Mouse (Mus musculus) spleen, adult 2 months (tissue): ENCODE results near the gene Mtmr2. TPM values are rescaled to one million over a fixed set of nuclear protein-coding genes. Genes with fewer than 3 reads are reported as not detected.

Experiments used
- DNase-seq, 2 experiments: peaks; one replicate each; pipeline versions ENCODE4 v3.0.0 to v3.0.0-alpha.2; 2012 to 2021; ENCODE audit warnings: low spot score in 2 of 2, low read depth in 1 of 2
- H3K27ac ChIP-seq: fragments of 200-500 bp; 2 replicates; pipeline ENCODE4 v1.5.1; 2012; ENCODE audit warnings: low read length, inconsistent platforms; ENCODE audit not compliant: insufficient read depth
- H3K27me3 ChIP-seq: fragments of 200-500 bp; 2 replicates; pipeline ENCODE4 v1.6.1; 2012; ENCODE audit warnings: mild to moderate bottlenecking, moderate library complexity, low read length, inconsistent platforms; ENCODE audit not compliant: control insufficient read depth, insufficient read depth
- H3K36me3 ChIP-seq: fragments of 200-500 bp; 2 replicates; pipeline ENCODE4 v1.6.1; 2012; ENCODE audit warnings: mild to moderate bottlenecking, low read length, inconsistent platforms; ENCODE audit not compliant: control insufficient read depth, insufficient read depth
- H3K4me1 ChIP-seq: fragments of 200-500 bp; 2 replicates; pipeline ENCODE4 v1.6.1; 2011; ENCODE audit warnings: inconsistent platforms; ENCODE audit not compliant: control insufficient read depth, insufficient read depth, insufficient read length
- H3K4me3 ChIP-seq: fragments of 200-500 bp; 2 replicates; pipeline ENCODE4 v1.5.1; 2011; ENCODE audit warnings: mild to moderate bottlenecking, inconsistent platforms; ENCODE audit not compliant: insufficient read depth, insufficient read length; ENCODE audit errors: extremely low read depth
- CTCF ChIP-seq: fragments of 200-500 bp; IDR thresholded peaks from 2 replicates; pipeline ENCODE4 v1.5.1; 2011; ENCODE audit warnings: mild to moderate bottlenecking, inconsistent platforms; ENCODE audit not compliant: insufficient read depth, insufficient read length, insufficient replicate concordance; ENCODE audit errors: extremely low read depth
- POLR2A ChIP-seq: fragments of 200-500 bp; IDR thresholded peaks from 2 replicates; pipeline ENCODE4 v1.6.1; 2011; ENCODE audit warnings: low read depth, low read length, inconsistent platforms
- whole genome bisulfite sequencing: fragments of 180-500 bp; shearing (Covaris S2); methylation state at CpG from one replicate; pipeline ENCODE4 v1.1.7; 2018; 5-methylcytosine and 5-hydroxymethylcytosine counted together
- polyA plus RNA-seq: library from polyadenylated mRNA; depleted of rRNA; stranded (reverse); fragments of >200 nt; gene quantifications from 2 replicates; pipeline ENCODE4 v1.2.3, GENCODE M21; 2012; rRNA removed

The Mtmr2 gene
- 22.3 and 30.7 TPM in 2 replicates for polyA plus RNA-seq

GRCm38 (mm10) chr9:13748404-13748797, at the start of gene Mtmr2:
TSS of gene Mtmr2 (plus strand) at chr9:13748410.
- no peaks in the 10 kb centered on the region for H3K27me3 ChIP-seq
- DNase-seq, result no peak
- TF ChIP-seq POLR2A, result no peak
- no peak for TF ChIP-seq CTCF
- peak within 1 kb of the TSS; percentile 91 for H3K27ac ChIP-seq
- peak within 1 kb of the TSS; percentile 94 for H3K4me3 ChIP-seq
- 44% methylated on average over 2 of the region's 2 CpGs for WGBS
- H3K36me3 ChIP-seq, result no peaks in the 10 kb centered on the region
- no peaks in the 10 kb centered on the region for H3K4me1 ChIP-seq

DNA sequence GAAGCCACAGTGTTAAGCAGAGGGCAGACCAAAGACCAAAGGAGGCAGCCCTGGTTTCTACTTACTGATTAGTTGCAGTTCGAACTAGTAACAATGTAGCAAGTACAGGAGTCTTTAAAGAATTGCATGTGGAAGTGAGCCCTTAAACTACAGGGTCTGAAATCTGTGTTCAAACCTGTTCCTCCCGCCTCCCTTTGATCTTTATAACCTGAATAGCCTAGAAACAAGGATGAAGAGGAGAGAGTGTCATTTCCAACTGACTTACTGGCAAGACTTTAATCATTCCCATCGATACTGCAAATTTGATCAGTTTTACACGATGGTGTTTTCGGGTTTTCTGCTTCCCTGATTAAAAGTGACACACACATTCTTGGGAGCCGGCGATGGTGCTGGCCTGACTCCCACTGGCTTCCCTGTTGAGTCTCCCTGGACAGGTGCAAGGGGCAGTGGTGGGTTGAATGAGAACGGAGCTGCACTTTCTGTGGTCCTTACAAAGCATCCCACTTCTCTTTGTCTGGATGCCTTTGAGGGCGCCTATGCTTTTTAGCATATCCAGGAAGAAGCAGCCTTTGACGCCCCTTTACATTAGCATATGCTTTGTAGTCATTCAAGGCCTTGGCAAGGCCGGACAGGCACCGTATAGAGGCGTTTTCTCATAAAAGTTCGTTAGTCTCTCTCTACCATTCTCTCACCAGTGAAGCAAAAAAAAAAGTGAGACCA, 49.0 kb upstream of the Mtmr2 start:
- Histone ChIP-seq H3K4me1 (no peaks in the 10 kb centered on the region), H3K36me3 (peaks cover 13% of the 10 kb centered on the region), H3K4me3 (no peak overlapping the region), H3K27me3 (no peaks in the 10 kb centered on the region), H3K27ac (no peak overlapping the region)
- WGBS, result 91% methylated on average over 14 of the region's 14 CpGs
- no peak for DNase-seq
- no peak for TF ChIP-seq POLR2A
- no peak for TF ChIP-seq CTCF

GRCm38 (mm10) chr9:13699781-13700116, 48.5 kb upstream of the Mtmr2 start:
- WGBS, result 93% methylated on average over 5 of the region's 5 CpGs
- no peak overlapping the region for H3K27ac ChIP-seq
- no peak for TF ChIP-seq POLR2A
- TF ChIP-seq CTCF, result no peak

GRCm38 (mm10) chr9:13701773-13702172, 46.4 kb upstream of the Mtmr2 start:
- Histone ChIP-seq H3K36me3 (peaks cover 22% of the 10 kb centered on the region), H3K27ac (no peak overlapping the region), H3K4me3 (no peak overlapping the region), H3K4me1 (no peaks in the 10 kb centered on the region), H3K27me3 (no peaks in the 10 kb centered on the region)
- TF ChIP-seq POLR2A, result no peak
- no peak for TF ChIP-seq CTCF
- no peak for DNase-seq
- WGBS, result 89% methylated on average over 12 of the region's 12 CpGs

More at GRCm38 (mm10) chr9:13699781-13700116, 48.5 kb upstream of the Mtmr2 start:
- DNase-seq, result no peak
- Histone ChIP-seq H3K4me3 (no peak overlapping the region), H3K36me3 (peaks cover 14% of the 10 kb centered on the region), H3K4me1 (no peaks in the 10 kb centered on the region), H3K27me3 (no peaks in the 10 kb centered on the region)

DNA sequence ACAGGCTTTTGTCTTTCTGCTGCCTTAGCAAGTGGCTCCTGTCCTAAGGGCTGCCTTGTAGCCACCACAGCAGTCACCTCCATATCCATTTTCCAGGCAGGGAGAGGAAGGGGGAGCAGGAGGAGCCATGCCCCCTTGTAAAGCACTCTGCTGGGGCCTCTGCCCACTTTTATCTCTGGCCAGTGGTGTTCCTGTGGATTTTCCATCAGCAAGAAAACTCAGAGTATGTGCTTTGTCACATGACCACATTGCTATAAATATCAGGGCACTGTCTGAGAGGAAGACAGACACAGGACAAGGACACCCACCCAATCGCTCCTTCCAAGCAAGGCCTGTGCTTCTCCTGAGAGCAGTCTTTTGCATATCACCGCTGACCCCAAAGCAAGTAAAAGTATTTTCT, 45.1 kb upstream of the Mtmr2 start:
- DNase-seq, result no peak
- Histone ChIP-seq H3K4me1 (no peaks in the 10 kb centered on the region), H3K36me3 (peaks cover 22% of the 10 kb centered on the region), H3K27me3 (no peaks in the 10 kb centered on the region), H3K4me3 (no peak overlapping the region), H3K27ac (no peak overlapping the region)
- TF ChIP-seq POLR2A, result no peak
- 87% methylated on average over 2 of the region's 2 CpGs for WGBS

DNA sequence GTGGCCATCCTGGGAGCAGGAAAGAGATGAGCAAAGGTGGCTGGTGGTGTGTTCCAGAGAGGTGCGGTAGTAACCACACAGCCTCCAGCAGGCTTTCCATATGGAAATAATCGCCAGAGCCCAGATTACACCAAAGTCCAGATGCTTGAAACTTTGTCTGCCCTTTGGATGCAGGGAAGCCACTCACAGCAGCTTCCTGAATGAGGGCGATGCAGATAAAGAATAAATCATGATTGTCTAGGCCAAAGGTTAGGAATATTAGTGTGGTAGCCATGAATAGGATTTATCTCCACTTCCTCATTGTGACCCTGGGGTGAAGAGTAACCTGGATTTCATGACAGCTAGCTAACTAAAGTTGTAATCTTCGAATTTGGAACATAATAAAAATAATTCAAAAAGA, 43.3 kb upstream of the Mtmr2 start:
- Histone ChIP-seq H3K4me1 (no peaks in the 10 kb centered on the region), H3K36me3 (peaks cover 22% of the 10 kb centered on the region), H3K4me3 (no peak overlapping the region), H3K27me3 (no peaks in the 10 kb centered on the region), H3K27ac (no peak overlapping the region)
- DNase-seq, result no peak
- TF ChIP-seq CTCF, result no peak
- TF ChIP-seq POLR2A, result no peak
- 89% methylated on average over 4 of the region's 4 CpGs for WGBS

DNA sequence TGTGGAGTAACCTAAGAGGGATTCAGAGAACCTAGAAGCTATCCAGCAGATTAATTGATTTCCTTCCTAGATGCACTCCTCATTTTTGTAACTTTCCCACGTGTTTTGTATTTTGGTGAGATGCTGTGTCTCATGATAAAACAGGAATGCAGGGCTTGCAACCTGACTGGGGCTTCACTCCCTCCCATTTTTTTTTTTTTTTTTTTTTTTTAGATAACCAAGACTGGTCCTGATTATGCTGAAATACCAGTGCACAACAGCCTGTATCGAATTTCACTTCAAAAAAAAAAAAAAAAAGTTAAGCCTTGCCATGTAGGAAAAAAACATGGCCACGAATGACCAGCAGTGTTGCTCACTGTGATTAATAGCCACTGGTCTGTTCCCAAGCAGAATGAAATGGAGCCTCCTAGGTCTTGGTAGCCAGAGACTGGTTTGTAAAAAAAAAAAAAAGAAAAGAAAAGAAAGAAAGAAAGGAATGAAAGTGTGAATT, 41.1 kb upstream of the Mtmr2 start:
- no peaks in the 10 kb centered on the region for H3K27me3 ChIP-seq
- TF ChIP-seq POLR2A (no peak), CTCF (no peak)
- 81% methylated on average over 3 of the region's 3 CpGs for WGBS

More for the DNA sequence above, 41.1 kb upstream of the Mtmr2 start:
- Histone ChIP-seq H3K36me3 (peaks cover 22% of the 10 kb centered on the region), H3K4me3 (no peak overlapping the region), H3K27ac (no peak overlapping the region), H3K4me1 (no peaks in the 10 kb centered on the region)
- DNase-seq, result no peak
